Mouse (Mus musculus) forebrain, embryonic 14.5 days (tissue): Measurements from ENCODE around the gene Gna13. TPM values are rescaled to one million over a fixed set of nuclear protein-coding genes. Genes with fewer than 3 reads are reported as not detected.

Source experiments
- ATAC-seq: fragments of 200-750 bp; cut with Nextera tagmentation; 2 replicates; pipeline ENCODE4 v1.8.0; 2017; ENCODE audit warnings: mild to moderate bottlenecking, moderate library complexity
- DNase-seq: peaks from one replicate; pipeline ENCODE4 v3.0.0-alpha.2; 2015; ENCODE audit warnings: low spot score
- H3K27ac ChIP-seq: fragments of 300-500 bp; sonication (generic); 2 replicates; pipeline ENCODE4 v1.5.1; 2014; ENCODE audit warnings: low read depth, mild to moderate bottlenecking, control low read depth, low read length, moderate library complexity
- H3K27me3 ChIP-seq: fragments of 300-500 bp; sonication (generic); replicated peaks from 2 replicates; pipeline ENCODE4 v1.6.1; 2014; ENCODE audit warnings: low read length, control low read depth, mixed read lengths; ENCODE audit not compliant: control insufficient read depth, insufficient read depth
- H3K36me3 ChIP-seq: fragments of 300-500 bp; sonication (generic); 2 replicates; pipeline ENCODE4 v1.6.1; 2014; ENCODE audit warnings: low read length, control low read depth; ENCODE audit not compliant: control insufficient read depth, insufficient read depth
- H3K4me1 ChIP-seq: fragments of 300-500 bp; sonication (generic); 2 replicates; pipeline ENCODE4 v1.6.1; 2014; ENCODE audit warnings: antibody characterized with exemption, low read length, control low read depth; ENCODE audit not compliant: control insufficient read depth, insufficient read depth
- H3K4me2 ChIP-seq: fragments of 300-500 bp; sonication (generic); 2 replicates; pipeline ENCODE4 v1.6.1; 2014; ENCODE audit warnings: mild to moderate bottlenecking, control low read depth, low read length
- H3K4me3 ChIP-seq: fragments of 300-500 bp; sonication (generic); 2 replicates; pipeline ENCODE4 v1.5.1; 2014; ENCODE audit warnings: low read depth, low read length, control low read depth
- H3K9ac ChIP-seq: fragments of 300-500 bp; sonication (generic); 2 replicates; pipeline ENCODE4 v1.6.1; 2014; ENCODE audit warnings: mild to moderate bottlenecking, low read length, control low read depth, moderate library complexity
- H3K9me3 ChIP-seq: fragments of 300-500 bp; sonication (generic); replicated peaks from 2 replicates; pipeline ENCODE4 v1.6.1; 2016; ENCODE audit warnings: low read length, control low read depth, mixed read lengths; ENCODE audit not compliant: control insufficient read depth
- WGBS: fragments of 180-500 bp; shearing (Covaris S2); extraction: QIAGEN DNeasy Blood & Tissue Kit; methylation state at CpG from one replicate; pipeline ENCODE4 v1.1.7; 2014; 5-methylcytosine and 5-hydroxymethylcytosine counted together
- polyA plus RNA-seq: library from polyadenylated mRNA; unstranded; fragments of >200 nt; fragmentation: Nextera tagmentation; extraction: Ambion mirVana; gene quantifications from 2 replicates; pipeline ENCODE4 v1.2.1, GENCODE M21; 2014

The Gna13 gene
- polyA plus RNA-seq, 1 experiment from 2014 or later = 13.7 TPM

DNA sequence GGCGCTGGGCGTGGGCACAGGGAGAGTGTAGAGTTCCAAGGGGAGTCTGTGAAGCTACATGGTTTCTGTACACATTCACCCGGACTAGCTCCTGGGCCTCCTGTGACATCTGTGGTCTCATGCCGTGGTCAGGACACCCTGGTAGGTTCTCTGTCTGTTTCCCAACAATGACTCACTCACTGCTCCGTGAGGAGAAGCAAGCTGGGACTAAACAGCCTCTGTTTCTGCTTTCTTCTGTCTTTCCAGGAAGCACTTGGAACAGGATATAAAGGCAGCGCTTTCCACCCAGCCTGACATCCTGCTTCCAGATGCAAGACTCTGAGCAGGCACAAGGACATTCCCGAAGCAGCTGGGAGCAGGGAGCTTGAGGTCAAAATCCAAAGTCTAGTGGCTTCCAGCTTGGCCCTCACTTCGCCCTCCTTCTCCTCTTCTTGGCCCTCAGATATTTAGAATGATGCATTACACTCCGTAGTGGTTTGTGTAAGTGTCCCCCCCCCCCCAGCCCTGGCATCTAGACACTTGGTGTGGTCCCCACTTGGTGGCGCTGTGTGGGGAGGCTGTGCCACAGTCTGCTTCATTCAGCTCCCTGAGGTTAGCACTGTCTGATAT lies 18.5 kb upstream of the Gna13 start:
- no peak overlapping the region for H3K9ac ChIP-seq
- no peaks in the 10 kb centered on the region for H3K9me3 ChIP-seq
- H3K4me1 ChIP-seq = peaks cover 8% of the 10 kb centered on the region; the same call in 1 of the 2 replicates
- no peak overlapping the region for H3K4me3 ChIP-seq
- H3K27ac ChIP-seq = no peak overlapping the region
- WGBS = 31% methylated on average over 10 of the region's 10 CpGs
- H3K4me2 ChIP-seq = no peak overlapping the region
- no peaks in the 10 kb centered on the region for H3K36me3 ChIP-seq
- ATAC-seq = no peak
- no peak for DNase-seq
- H3K27me3 ChIP-seq = no peaks in the 10 kb centered on the region

GRCm38 (mm10) chr11:109347242-109347959 lies 15.2 kb upstream of the Gna13 start:
- Histone ChIP-seq H3K4me1 (peaks cover 8% of the 10 kb centered on the region; the same call in 1 of the 2 replicates), H3K9me3 (no peaks in the 10 kb centered on the region), H3K9ac (no peak overlapping the region), H3K36me3 (no peaks in the 10 kb centered on the region), H3K27ac (no peak overlapping the region), H3K4me3 (no peak overlapping the region), H3K4me2 (no peak overlapping the region), H3K27me3 (no peaks in the 10 kb centered on the region)
- peak; percentile 73 for DNase-seq
- peak; percentile 82 for ATAC-seq
- WGBS = 64% methylated on average over 10 of the region's 10 CpGs

DNA sequence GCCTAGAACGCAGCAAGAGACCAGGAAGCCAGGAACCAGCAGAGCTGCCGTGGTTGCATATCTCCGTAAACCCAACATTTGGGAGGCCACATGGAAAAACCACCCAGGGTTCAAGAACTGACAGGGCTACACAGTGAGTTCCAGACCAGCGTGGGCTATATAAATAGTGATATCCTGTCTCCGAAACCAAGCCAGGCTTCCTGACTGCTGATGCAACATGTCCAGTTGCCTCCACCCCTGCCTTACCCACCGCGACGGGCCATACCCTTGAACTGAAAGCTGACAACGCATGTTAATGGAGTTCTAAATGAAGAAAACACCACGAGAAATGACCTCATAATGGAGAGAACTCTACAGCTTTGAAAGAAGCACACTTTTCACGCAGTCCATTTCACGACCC lies 14.2 kb upstream of the Gna13 start:
- Histone ChIP-seq H3K27me3 (no peaks in the 10 kb centered on the region), H3K4me1 (peaks cover 8% of the 10 kb centered on the region; the same call in 1 of the 2 replicates), H3K9me3 (no peaks in the 10 kb centered on the region), H3K36me3 (no peaks in the 10 kb centered on the region), H3K27ac (no peak overlapping the region), H3K4me2 (no peak overlapping the region), H3K9ac (no peak overlapping the region), H3K4me3 (no peak overlapping the region)
- ATAC-seq (no peak), DNase-seq (no peak)
- 80% methylated on average over 12 of the region's 12 CpGs for WGBS

DNA sequence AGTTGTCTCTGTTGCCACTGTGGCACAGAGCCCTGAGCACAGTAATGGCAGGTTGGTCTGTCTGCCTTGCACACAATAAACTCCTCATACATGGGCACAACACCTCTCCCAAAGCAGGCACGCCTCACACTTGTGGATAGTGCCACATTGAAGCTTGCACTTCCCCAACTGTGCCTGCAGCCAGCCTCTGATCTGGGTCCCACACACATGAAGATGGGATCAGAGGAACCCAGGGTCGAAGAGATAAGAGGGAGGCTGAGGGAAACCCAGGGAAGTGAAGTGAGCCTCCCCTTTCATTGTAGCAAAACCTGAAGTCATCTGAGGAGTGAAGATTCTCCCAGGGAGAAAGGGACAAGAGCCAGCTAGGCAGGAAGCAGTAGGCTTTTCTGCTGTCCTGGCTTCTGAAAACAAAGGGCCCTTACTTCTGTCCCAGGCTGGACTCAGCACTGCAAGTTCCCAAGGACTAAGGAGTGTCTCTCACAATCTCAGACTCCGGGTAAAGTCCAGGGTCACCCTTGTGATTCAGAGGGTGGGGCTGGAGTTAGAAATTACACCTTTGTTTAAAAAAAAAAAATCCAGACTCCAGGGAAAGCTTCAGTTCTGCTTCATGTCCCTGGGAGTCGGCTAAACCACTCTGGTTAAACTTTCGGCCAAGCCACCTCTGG lies 12.8 kb upstream of the Gna13 start:
- ATAC-seq (no peak), DNase-seq (no peak)
- 79% methylated on average over 5 of the region's 5 CpGs for WGBS
- H3K36me3 ChIP-seq = no peaks in the 10 kb centered on the region
- no peak overlapping the region for H3K4me3 ChIP-seq
- H3K27me3 ChIP-seq = no peaks in the 10 kb centered on the region
- H3K9ac ChIP-seq = no peak overlapping the region
- no peak overlapping the region for H3K4me2 ChIP-seq
- peaks cover 8% of the 10 kb centered on the region; the same call in 1 of the 2 replicates for H3K4me1 ChIP-seq
- H3K9me3 ChIP-seq = no peaks in the 10 kb centered on the region
- no peak overlapping the region for H3K27ac ChIP-seq

DNA sequence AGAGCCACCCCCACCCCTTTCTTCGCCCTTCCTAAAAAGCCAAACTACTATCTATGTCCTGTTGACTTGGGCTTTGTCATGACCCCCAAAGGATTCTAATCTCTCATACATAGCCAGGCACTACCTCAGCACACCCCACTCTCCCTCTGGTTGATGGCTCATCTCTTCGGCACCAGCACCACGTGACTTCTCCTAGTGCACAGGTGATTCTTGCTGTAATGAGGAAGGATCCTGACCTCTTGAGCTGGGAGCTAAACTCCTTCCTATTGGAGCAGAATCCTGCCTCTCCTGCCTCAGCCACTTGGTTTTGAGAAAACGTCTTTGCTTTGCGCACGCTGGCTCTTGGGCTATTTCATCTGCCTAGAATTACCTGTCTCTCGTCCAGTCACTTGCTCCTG lies 12.3 kb upstream of the Gna13 start:
- Histone ChIP-seq H3K27me3 (no peaks in the 10 kb centered on the region), H3K36me3 (no peaks in the 10 kb centered on the region), H3K4me3 (no peak overlapping the region), H3K9ac (no peak overlapping the region), H3K4me2 (no peak overlapping the region), H3K27ac (no peak overlapping the region), H3K9me3 (no peaks in the 10 kb centered on the region), H3K4me1 (peaks cover 8% of the 10 kb centered on the region; the same call in 1 of the 2 replicates)
- DNase-seq = no peak
- 86% methylated on average over 7 of the region's 7 CpGs for WGBS
- ATAC-seq = no peak

DNA sequence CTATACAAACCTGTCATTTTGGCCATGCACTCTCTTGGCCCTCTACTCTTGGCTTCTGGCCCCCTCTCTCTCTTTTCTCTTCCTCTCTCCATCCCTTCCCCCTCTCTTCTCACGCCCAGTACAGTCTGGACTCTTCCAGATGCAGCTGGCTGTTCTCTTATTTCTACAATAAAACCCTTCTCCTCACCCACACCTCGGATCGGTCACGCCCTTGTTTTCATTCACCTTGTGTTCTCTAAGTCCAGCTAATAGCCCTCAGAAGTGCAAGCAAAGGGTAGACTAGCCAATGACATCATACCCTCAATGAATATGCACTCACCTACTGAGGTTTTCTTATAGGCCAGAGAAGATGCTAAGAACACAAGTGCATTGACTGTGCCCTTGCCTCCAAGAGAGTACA lies 11.1 kb upstream of the Gna13 start:
- H3K4me2 ChIP-seq = no peak overlapping the region
- H3K27ac ChIP-seq = no peak overlapping the region
- H3K27me3 ChIP-seq = no peaks in the 10 kb centered on the region
- DNase-seq = no peak
- no peak overlapping the region for H3K4me3 ChIP-seq
- no peak for ATAC-seq
- H3K4me1 ChIP-seq = peaks cover 8% of the 10 kb centered on the region; the same call in 1 of the 2 replicates
- H3K36me3 ChIP-seq = no peaks in the 10 kb centered on the region
- H3K9me3 ChIP-seq = no peaks in the 10 kb centered on the region
- 78% methylated on average over 4 of the region's 4 CpGs for WGBS
- H3K9ac ChIP-seq = no peak overlapping the region

DNA sequence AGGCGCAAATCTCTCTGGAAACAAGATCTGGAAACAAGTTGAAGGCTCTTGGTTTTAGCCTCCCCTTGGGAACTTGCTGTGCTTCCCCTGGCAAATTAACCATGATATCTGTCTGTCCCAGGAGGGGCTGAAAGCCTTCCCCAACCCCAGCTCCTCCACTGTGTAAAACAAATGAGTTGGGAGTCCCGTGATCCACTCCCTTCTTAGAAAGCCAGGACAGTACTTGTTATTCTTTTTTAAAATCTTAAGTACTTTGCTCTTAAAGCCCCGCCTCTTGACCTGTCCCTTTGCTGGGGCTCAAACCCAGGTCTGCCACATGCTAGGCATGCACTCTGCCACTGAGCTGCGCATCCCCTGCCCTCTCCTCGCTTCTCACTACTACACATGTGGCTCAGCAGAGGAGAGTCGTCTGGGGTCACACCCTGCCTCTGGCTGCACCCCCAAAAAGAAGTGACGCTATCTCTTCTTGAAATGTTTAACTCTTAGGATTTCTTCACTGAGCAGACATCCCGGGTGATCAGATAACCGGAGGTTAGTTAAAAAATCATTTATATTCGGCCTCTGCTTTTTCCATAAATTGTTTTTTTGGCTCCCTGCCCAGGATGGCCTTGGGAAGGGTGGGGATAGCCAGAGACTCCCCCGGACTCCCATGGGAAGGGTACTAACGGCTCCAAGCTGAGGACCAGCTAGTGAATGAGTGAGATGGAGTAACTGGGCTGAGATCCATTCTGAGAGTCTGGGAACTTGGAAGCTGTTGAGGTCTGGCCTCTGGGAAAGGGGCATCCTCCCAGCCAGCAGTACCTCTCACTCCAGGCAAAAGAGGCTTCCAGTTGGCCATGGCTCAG lies 9.0 kb upstream of the Gna13 start:
- Histone ChIP-seq H3K36me3 (no peaks in the 10 kb centered on the region), H3K9me3 (no peaks in the 10 kb centered on the region), H3K4me1 (no peaks in the 10 kb centered on the region; the same call in 1 of the 2 replicates), H3K4me3 (no peak overlapping the region), H3K27me3 (no peaks in the 10 kb centered on the region), H3K27ac (no peak overlapping the region), H3K9ac (no peak overlapping the region), H3K4me2 (no peak overlapping the region)
- no peak for ATAC-seq
- 71% methylated on average over 12 of the region's 12 CpGs for WGBS
- DNase-seq = no peak

- H3K9ac ChIP-seq = no peak overlapping the region
- H3K4me1 ChIP-seq = peaks cover under 1% of the 10 kb centered on the region; the same call in 1 of the 2 replicates
- H3K4me2 ChIP-seq = no peak overlapping the region
- no peak for DNase-seq
- no peaks in the 10 kb centered on the region for H3K9me3 ChIP-seq
- no peak for ATAC-seq
- 87% methylated on average over 6 of the region's 6 CpGs for WGBS
- no peak overlapping the region for H3K4me3 ChIP-seq
- H3K36me3 ChIP-seq = no peaks in the 10 kb centered on the region
- H3K27me3 ChIP-seq = no peaks in the 10 kb centered on the region
- no peak overlapping the region for H3K27ac ChIP-seq
Observed at GRCm38 (mm10) chr11:109354236-109354613, 8.4 kb upstream of the Gna13 start.
